Mouse (Mus musculus) forebrain, embryonic 14.5 days (tissue): ENCODE measurements at regions not wholly inside any gene's neighbourhood (a gene's known extent, or its start where the extent isn't known, plus 50 kb on each side); places are given as distances from the start of the nearest gene placed in this dataset.

ENCODE experiments used
- ATAC-seq: fragments of 200-750 bp; cut with Nextera tagmentation; 2 replicates; pipeline ENCODE4 v1.8.0; 2017; ENCODE audit warnings: mild to moderate bottlenecking, moderate library complexity
- DNase-seq: peaks from one replicate; pipeline ENCODE4 v3.0.0-alpha.2; 2015; ENCODE audit warnings: low spot score
- H3K27ac ChIP-seq: fragments of 300-500 bp; sonication (generic); 2 replicates; pipeline ENCODE4 v1.5.1; 2014; ENCODE audit warnings: low read depth, mild to moderate bottlenecking, control low read depth, low read length, moderate library complexity
- H3K27me3 ChIP-seq: fragments of 300-500 bp; sonication (generic); replicated peaks from 2 replicates; pipeline ENCODE4 v1.6.1; 2014; ENCODE audit warnings: low read length, control low read depth, mixed read lengths; ENCODE audit not compliant: control insufficient read depth, insufficient read depth
- H3K36me3 ChIP-seq: fragments of 300-500 bp; sonication (generic); 2 replicates; pipeline ENCODE4 v1.6.1; 2014; ENCODE audit warnings: low read length, control low read depth; ENCODE audit not compliant: control insufficient read depth, insufficient read depth
- H3K4me1 ChIP-seq: fragments of 300-500 bp; sonication (generic); 2 replicates; pipeline ENCODE4 v1.6.1; 2014; ENCODE audit warnings: antibody characterized with exemption, low read length, control low read depth; ENCODE audit not compliant: control insufficient read depth, insufficient read depth
- H3K4me2 ChIP-seq: fragments of 300-500 bp; sonication (generic); 2 replicates; pipeline ENCODE4 v1.6.1; 2014; ENCODE audit warnings: mild to moderate bottlenecking, control low read depth, low read length
- H3K4me3 ChIP-seq: fragments of 300-500 bp; sonication (generic); 2 replicates; pipeline ENCODE4 v1.5.1; 2014; ENCODE audit warnings: low read depth, low read length, control low read depth
- H3K9ac ChIP-seq: fragments of 300-500 bp; sonication (generic); 2 replicates; pipeline ENCODE4 v1.6.1; 2014; ENCODE audit warnings: mild to moderate bottlenecking, low read length, control low read depth, moderate library complexity
- H3K9me3 ChIP-seq: fragments of 300-500 bp; sonication (generic); replicated peaks from 2 replicates; pipeline ENCODE4 v1.6.1; 2016; ENCODE audit warnings: low read length, control low read depth, mixed read lengths; ENCODE audit not compliant: control insufficient read depth
- WGBS: fragments of 180-500 bp; shearing (Covaris S2); extraction: QIAGEN DNeasy Blood & Tissue Kit; methylation state at CpG from one replicate; pipeline ENCODE4 v1.1.7; 2014; 5-methylcytosine and 5-hydroxymethylcytosine counted together

- Histone ChIP-seq H3K9me3 (no peaks in the 10 kb centered on the region), H3K4me3 (no peak overlapping the region), H3K4me1 (0 out of 2 replicates have a peak, but pooled peaks cover 2% of the 10 kb centered on the region), H3K9ac (no peak overlapping the region), H3K27me3 (no peaks in the 10 kb centered on the region), H3K27ac (no peak overlapping the region), H3K36me3 (no peaks in the 10 kb centered on the region), H3K4me2 (no peak overlapping the region)
- DNase-seq: peak; percentile 20
- 17% methylated on average over 1 of the region's 1 CpGs for WGBS
- ATAC-seq: peak; percentile 60; the same call in 1 of the 2 replicates
Measured at GRCm38 (mm10) chr1:107946204-107946939, 356.6 kb downstream of the Serpinb8 start.

GRCm38 (mm10) chr1:107950396-107950795, 360.6 kb downstream of the Serpinb8 start:
- ATAC-seq (no peak), DNase-seq (no peak)
- H3K4me2 ChIP-seq: no peak overlapping the region

GRCm38 (mm10) chr1:107961009-107961408, 371.2 kb downstream of the Serpinb8 start:
- Histone ChIP-seq H3K9ac (no peak overlapping the region), H3K27ac (no peak overlapping the region), H3K4me2 (no peak overlapping the region), H3K27me3 (no peaks in the 10 kb centered on the region), H3K9me3 (no peaks in the 10 kb centered on the region), H3K36me3 (no peaks in the 10 kb centered on the region), H3K4me3 (no peak overlapping the region), H3K4me1 (no peaks in the 10 kb centered on the region)
- ATAC-seq (no peak), DNase-seq (no peak)

More at GRCm38 (mm10) chr1:107950396-107950795, 360.6 kb downstream of the Serpinb8 start:
- Histone ChIP-seq H3K4me1 (0 out of 2 replicates have a peak, but pooled peaks cover 2% of the 10 kb centered on the region), H3K4me3 (no peak overlapping the region), H3K27me3 (no peaks in the 10 kb centered on the region), H3K9ac (no peak overlapping the region), H3K27ac (no peak overlapping the region), H3K36me3 (no peaks in the 10 kb centered on the region), H3K9me3 (no peaks in the 10 kb centered on the region)
- WGBS: 54% methylated on average over 2 of the region's 2 CpGs

- H3K27ac ChIP-seq: no peak overlapping the region
- H3K9ac ChIP-seq: no peak overlapping the region
- no peaks in the 10 kb centered on the region for H3K9me3 ChIP-seq
- 9% methylated on average over 8 of the region's 8 CpGs for whole genome bisulfite sequencing
- H3K4me2 ChIP-seq: no peak overlapping the region
- ATAC-seq: peak; percentile 51; the same call in 1 of the 2 replicates
- no peaks in the 10 kb centered on the region for H3K36me3 ChIP-seq
- H3K27me3 ChIP-seq: no peaks in the 10 kb centered on the region
- 0 out of 2 replicates have a peak, but pooled peaks cover 10% of the 10 kb centered on the region for H3K4me1 ChIP-seq
- DNase-seq: peak; percentile 37
- H3K4me3 ChIP-seq: no peak overlapping the region
Measured at GRCm38 (mm10) chr1:107975626-107976335, 386.0 kb downstream of the Serpinb8 start.

GRCm38 (mm10) chr1:107977686-107978085, 387.9 kb downstream of the Serpinb8 start:
- ATAC-seq (no peak), DNase-seq (no peak)
- Histone ChIP-seq H3K36me3 (no peaks in the 10 kb centered on the region), H3K9me3 (no peaks in the 10 kb centered on the region), H3K4me3 (no peak overlapping the region), H3K4me2 (no peak overlapping the region), H3K9ac (no peak overlapping the region), H3K27me3 (no peaks in the 10 kb centered on the region), H3K27ac (no peak overlapping the region), H3K4me1 (0 out of 2 replicates have a peak, but pooled peaks cover 10% of the 10 kb centered on the region)
- whole genome bisulfite sequencing: 49% methylated on average over 2 of the region's 2 CpGs

- DNase-seq: peak; percentile 44
- peak; percentile 54 for ATAC-seq
- H3K4me2 ChIP-seq: no peak overlapping the region
- 0 out of 2 replicates have a peak, but pooled peaks cover 10% of the 10 kb centered on the region for H3K4me1 ChIP-seq
- H3K27me3 ChIP-seq: no peaks in the 10 kb centered on the region
- H3K4me3 ChIP-seq: no peak overlapping the region
- no peak overlapping the region for H3K27ac ChIP-seq
- H3K36me3 ChIP-seq: no peaks in the 10 kb centered on the region
- no peak overlapping the region for H3K9ac ChIP-seq
- 2% methylated on average over 5 of the region's 5 CpGs for WGBS
- no peaks in the 10 kb centered on the region for H3K9me3 ChIP-seq
Measured at GRCm38 (mm10) chr1:107978411-107978810, 388.6 kb downstream of the Serpinb8 start.

- WGBS: 86% methylated on average over 2 of the region's 2 CpGs
- H3K27me3 ChIP-seq: no peaks in the 10 kb centered on the region
- no peaks in the 10 kb centered on the region for H3K9me3 ChIP-seq
- DNase-seq: no peak
- ATAC-seq: no peak
- no peaks in the 10 kb centered on the region for H3K36me3 ChIP-seq
- H3K4me3 ChIP-seq: no peak overlapping the region
- H3K4me2 ChIP-seq: no peak overlapping the region
- H3K4me1 ChIP-seq: no peaks in the 10 kb centered on the region
- no peak overlapping the region for H3K27ac ChIP-seq
- H3K9ac ChIP-seq: no peak overlapping the region
Measured at GRCm38 (mm10) chr1:107985646-107986045, 395.8 kb downstream of the Serpinb8 start.

- Histone ChIP-seq H3K27ac (no peak overlapping the region), H3K36me3 (no peaks in the 10 kb centered on the region), H3K4me2 (no peak overlapping the region), H3K9ac (no peak overlapping the region), H3K9me3 (no peaks in the 10 kb centered on the region), H3K27me3 (no peaks in the 10 kb centered on the region), H3K4me3 (no peak overlapping the region), H3K4me1 (no peaks in the 10 kb centered on the region)
- WGBS: 72% methylated on average over 4 of the region's 4 CpGs
- DNase-seq: no peak
- no peak for ATAC-seq
Measured at GRCm38 (mm10) chr1:107988076-107988475, 398.3 kb downstream of the Serpinb8 start.

- H3K27me3 ChIP-seq: no peaks in the 10 kb centered on the region
- H3K4me2 ChIP-seq: no peak overlapping the region
- no peak overlapping the region for H3K27ac ChIP-seq
- no peaks in the 10 kb centered on the region for H3K36me3 ChIP-seq
- H3K9me3 ChIP-seq: no peaks in the 10 kb centered on the region
- no peak overlapping the region for H3K9ac ChIP-seq
- DNase-seq: peak; percentile 70
- WGBS: 73% methylated on average over 4 of the region's 4 CpGs
- ATAC-seq: peak; percentile 73; the same call in 1 of the 2 replicates
- H3K4me1 ChIP-seq: no peaks in the 10 kb centered on the region
- no peak overlapping the region for H3K4me3 ChIP-seq
Measured at GRCm38 (mm10) chr1:107993013-107993412, 403.2 kb downstream of the Serpinb8 start.
